Mouse (Mus musculus) heart, adult 2 months (tissue): Measurements from ENCODE around the gene Lcn2.

Experiments used
- CTCF ChIP-seq: fragments of 200-600 bp; IDR thresholded peaks from 2 replicates; pipeline ENCODE4 v1.8.1; 2022; ENCODE audit warnings: antibody characterized with exemption, mild to moderate bottlenecking, moderate library complexity
- EP300 ChIP-seq: fragments of 200-500 bp; IDR thresholded peaks from 2 replicates; pipeline ENCODE4 v1.6.1; 2011; ENCODE audit warnings: low read depth, low read length, control low read depth; ENCODE audit not compliant: insufficient read depth
- POLR2A ChIP-seq: fragments of 200-500 bp; IDR thresholded peaks from 2 replicates; pipeline ENCODE4 v1.6.1; 2011; ENCODE audit warnings: mild to moderate bottlenecking, low read depth, low read length, control low read depth; ENCODE audit not compliant: insufficient read depth

DNA sequence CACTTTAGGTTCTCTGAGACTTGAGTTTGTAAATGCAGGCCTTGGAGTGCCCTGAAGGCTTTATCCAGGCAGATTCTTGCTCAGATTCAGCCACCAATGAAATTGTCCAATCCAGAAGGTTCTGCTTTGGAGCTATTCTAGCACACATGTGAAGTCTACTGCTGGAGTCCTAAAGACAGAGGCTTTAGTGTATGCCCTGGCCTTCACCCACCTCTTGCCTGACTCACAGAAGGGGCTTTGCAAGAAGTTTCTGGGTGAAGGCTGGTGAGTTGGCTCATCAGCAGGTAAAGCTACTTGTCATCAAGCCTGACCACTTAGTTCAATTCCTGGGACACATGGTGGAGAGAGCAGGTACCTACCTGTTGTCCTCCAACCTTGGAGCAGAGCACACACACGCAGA is 38.1 kb upstream of the Lcn2 start:
- TF ChIP-seq EP300 (no peak), POLR2A (no peak), CTCF (no peak)
